Mouse (Mus musculus) kidney, embryonic 14.5 days (tissue): Measurements from ENCODE around the gene Bcl2l1. TPM values are rescaled to one million over a fixed set of nuclear protein-coding genes. Genes with fewer than 3 reads are reported as not detected.

ENCODE experiments used
- ATAC-seq: fragments of 200-750 bp; cut with Nextera tagmentation; 2 replicates; pipeline ENCODE4 v1.8.0; 2017; ENCODE audit warnings: moderate number of reproducible peaks, mild to moderate bottlenecking, moderate TSS enrichment, moderate library complexity; ENCODE audit not compliant: low FRiP score, low TSS enrichment
- H3K27ac ChIP-seq: fragments of 300-500 bp; sonication (generic); 2 replicates; pipeline ENCODE4 v1.5.1; 2014; ENCODE audit warnings: low read depth, mild to moderate bottlenecking, low read length, moderate library complexity, mixed read lengths
- H3K27me3 ChIP-seq: fragments of 300-500 bp; sonication (generic); 2 replicates; pipeline ENCODE4 v1.6.1; 2014; ENCODE audit warnings: mild to moderate bottlenecking, low read length; ENCODE audit not compliant: control insufficient read depth, insufficient read depth
- H3K36me3 ChIP-seq: fragments of 300-500 bp; sonication (generic); 2 replicates; pipeline ENCODE4 v1.6.1; 2014; ENCODE audit warnings: low read length, mixed read lengths; ENCODE audit not compliant: control insufficient read depth, insufficient read depth
- H3K4me1 ChIP-seq: fragments of 300-500 bp; sonication (generic); 2 replicates; pipeline ENCODE4 v1.6.1; 2014; ENCODE audit warnings: low read length, mixed read lengths; ENCODE audit not compliant: control insufficient read depth, insufficient read depth
- H3K4me2 ChIP-seq: fragments of 300-500 bp; sonication (generic); replicated peaks from 2 replicates; pipeline ENCODE4 v1.6.1; 2014; ENCODE audit warnings: low read depth, mild to moderate bottlenecking, low read length
- H3K4me3 ChIP-seq: fragments of 300-500 bp; sonication (generic); 2 replicates; pipeline ENCODE4 v1.5.1; 2014; ENCODE audit warnings: mild to moderate bottlenecking, low read length
- H3K9ac ChIP-seq: fragments of 300-500 bp; sonication (generic); 2 replicates; pipeline ENCODE4 v1.6.1; 2014; ENCODE audit warnings: low read depth, mild to moderate bottlenecking, low read length, moderate library complexity
- H3K9me3 ChIP-seq: fragments of 300-500 bp; sonication (generic); 2 replicates; pipeline ENCODE4 v1.6.1; 2016; ENCODE audit warnings: low read length; ENCODE audit not compliant: control insufficient read depth
- WGBS: fragments of 180-500 bp; shearing (Covaris S2); extraction: QIAGEN DNeasy Blood & Tissue Kit; methylation state at CpG from one replicate; pipeline ENCODE4 v1.1.7; 2014; 5-methylcytosine and 5-hydroxymethylcytosine counted together
- polyA plus RNA-seq: library from polyadenylated mRNA; unstranded; fragments of >200 nt; fragmentation: Nextera tagmentation; extraction: Ambion mirVana; gene quantifications from 2 replicates; pipeline ENCODE4 v1.2.1, GENCODE M21; 2014

Gene Bcl2l1
- polyA plus RNA-seq, 1 experiment from 2014 or later: 96.1 TPM

GRCm38 (mm10) chr2:152787136-152787535 is 44.4 kb downstream of the Bcl2l1 start:
- no peak overlapping the region for H3K4me2 ChIP-seq
- no peak for ATAC-seq
- peaks cover 22% of the 10 kb centered on the region; the same call in 1 of the 2 replicates for H3K4me1 ChIP-seq
- no peaks in the 10 kb centered on the region for H3K27me3 ChIP-seq
- no peak overlapping the region for H3K9ac ChIP-seq
- no peak overlapping the region for H3K27ac ChIP-seq
- 93% methylated on average over 2 of the region's 2 CpGs for WGBS
- no peaks in the 10 kb centered on the region for H3K9me3 ChIP-seq
- H3K4me3 ChIP-seq: no peak overlapping the region
- peaks cover 2% of the 10 kb centered on the region; the same call in 1 of the 2 replicates for H3K36me3 ChIP-seq

DNA sequence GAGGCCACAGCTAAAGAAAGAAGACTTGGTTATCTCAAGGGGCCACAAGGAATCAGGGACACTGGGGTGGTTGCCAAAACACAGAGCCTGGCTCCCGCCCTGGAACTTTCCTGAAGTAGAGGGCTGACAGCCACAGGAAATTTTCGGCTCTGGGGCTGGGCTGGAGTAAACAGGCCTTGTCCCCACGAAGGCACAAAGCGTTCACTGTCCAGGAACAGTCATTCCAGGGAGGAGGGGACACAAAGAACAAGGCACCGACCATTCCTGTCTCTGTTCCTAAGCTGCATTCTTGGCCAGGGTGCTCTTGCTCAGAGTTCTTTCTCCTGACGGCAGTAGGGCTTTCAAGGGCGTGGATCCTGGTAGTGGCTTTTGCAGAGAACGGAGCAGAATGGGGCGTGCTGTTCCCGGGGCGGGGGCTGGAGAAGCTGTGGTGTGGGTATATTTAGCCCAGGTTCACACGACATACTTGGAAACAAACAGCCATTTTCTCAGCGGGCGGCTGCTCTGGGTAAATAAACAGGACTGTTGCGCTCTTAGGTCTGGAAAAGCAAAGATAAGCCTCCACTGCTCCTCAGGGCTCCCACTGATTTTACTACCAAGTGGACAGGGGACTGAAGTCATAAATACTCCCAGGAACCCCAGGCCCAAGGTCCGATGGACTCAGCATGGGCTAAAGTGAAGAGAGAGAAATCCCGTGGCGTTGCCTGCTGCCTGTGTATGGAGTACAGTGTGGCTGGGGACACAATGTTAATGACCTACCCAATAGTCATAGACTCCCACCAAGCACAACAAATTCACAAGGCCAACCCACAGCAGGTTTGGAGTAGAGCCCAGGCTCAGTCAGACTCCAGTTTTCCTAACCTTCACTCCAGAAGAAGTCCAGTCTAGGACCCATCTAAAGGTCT is 45.8 kb downstream of the Bcl2l1 start:
- H3K4me2 ChIP-seq: no peak overlapping the region; the same call in 1 of the 2 replicates
- H3K4me3 ChIP-seq: no peak overlapping the region

DNA sequence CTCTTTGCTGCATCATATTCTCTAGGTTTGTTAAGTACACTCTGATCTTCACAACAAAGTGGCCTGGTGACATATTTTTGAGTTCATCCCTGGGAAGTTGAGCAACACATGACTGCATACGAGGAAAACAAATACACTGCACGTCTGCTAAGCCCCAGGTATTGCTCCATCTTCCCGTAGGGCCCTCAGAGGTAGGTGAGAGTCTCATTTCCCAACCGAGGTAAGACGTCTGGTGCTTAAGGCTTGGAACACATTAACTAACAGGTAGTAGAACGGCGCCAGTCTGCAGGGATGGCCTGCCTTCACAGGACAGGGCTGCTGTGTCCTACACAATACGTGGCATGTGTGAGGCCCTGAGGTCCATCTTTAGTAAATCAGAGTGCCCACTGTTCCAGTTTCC is 46.9 kb downstream of the Bcl2l1 start:
- H3K27ac ChIP-seq: no peak overlapping the region
- no peak for ATAC-seq

More for the DNA sequence above, 45.8 kb downstream of the Bcl2l1 start:
- WGBS: 47% methylated on average over 18 of the region's 18 CpGs
- Histone ChIP-seq H3K36me3 (peaks cover 17% of the 10 kb centered on the region), H3K27me3 (no peaks in the 10 kb centered on the region), H3K9ac (peak overlapping the region; percentile 28), H3K27ac (peak overlapping the region; percentile 64), H3K9me3 (no peaks in the 10 kb centered on the region), H3K4me1 (peaks cover 22% of the 10 kb centered on the region; the same call in 1 of the 2 replicates)
- ATAC-seq: peak; percentile 28; the same call in 1 of the 2 replicates

GRCm38 (mm10) chr2:152783241-152783640 is 48.3 kb downstream of the Bcl2l1 start:
- Histone ChIP-seq H3K4me2 (no peak overlapping the region), H3K36me3 (peaks cover 24% of the 10 kb centered on the region), H3K9ac (no peak overlapping the region), H3K4me3 (no peak overlapping the region), H3K9me3 (no peaks in the 10 kb centered on the region), H3K27me3 (no peaks in the 10 kb centered on the region), H3K4me1 (peaks cover 14% of the 10 kb centered on the region; the same call in 1 of the 2 replicates), H3K27ac (no peak overlapping the region)
- WGBS: 93% methylated on average over 5 of the region's 5 CpGs
- no peak for ATAC-seq

More for the DNA sequence above, 46.9 kb downstream of the Bcl2l1 start:
- no peak overlapping the region for H3K4me2 ChIP-seq
- no peak overlapping the region for H3K4me3 ChIP-seq
- H3K27me3 ChIP-seq: no peaks in the 10 kb centered on the region
- H3K4me1 ChIP-seq: peaks cover 18% of the 10 kb centered on the region; the same call in 1 of the 2 replicates
- 96% methylated on average over 8 of the region's 8 CpGs for WGBS
- H3K36me3 ChIP-seq: peaks cover 24% of the 10 kb centered on the region
- no peaks in the 10 kb centered on the region for H3K9me3 ChIP-seq
- H3K9ac ChIP-seq: no peak overlapping the region

- H3K4me3 ChIP-seq: no peak overlapping the region
- ATAC-seq: no peak
- H3K27ac ChIP-seq: no peak overlapping the region
- no peaks in the 10 kb centered on the region for H3K9me3 ChIP-seq
- H3K36me3 ChIP-seq: peaks cover 24% of the 10 kb centered on the region
- H3K9ac ChIP-seq: no peak overlapping the region
- no peak overlapping the region for H3K4me2 ChIP-seq
- H3K27me3 ChIP-seq: no peaks in the 10 kb centered on the region
- H3K4me1 ChIP-seq: peaks cover 14% of the 10 kb centered on the region; the same call in 1 of the 2 replicates
- WGBS: 86% methylated on average over 5 of the region's 5 CpGs
Observed at GRCm38 (mm10) chr2:152782656-152783055, 48.9 kb downstream of the Bcl2l1 start.

- ATAC-seq: no peak
- Histone ChIP-seq H3K27me3 (no peaks in the 10 kb centered on the region), H3K36me3 (peaks cover 24% of the 10 kb centered on the region), H3K4me2 (no peak overlapping the region), H3K9me3 (no peaks in the 10 kb centered on the region), H3K4me1 (peaks cover 13% of the 10 kb centered on the region; the same call in 1 of the 2 replicates), H3K9ac (peak overlapping the region; percentile 23; the same call in 1 of the 2 replicates), H3K27ac (no peak overlapping the region), H3K4me3 (no peak overlapping the region)
- 94% methylated on average over 3 of the region's 3 CpGs for WGBS
Observed at GRCm38 (mm10) chr2:152781031-152781711, 50.4 kb downstream of the Bcl2l1 start.

DNA sequence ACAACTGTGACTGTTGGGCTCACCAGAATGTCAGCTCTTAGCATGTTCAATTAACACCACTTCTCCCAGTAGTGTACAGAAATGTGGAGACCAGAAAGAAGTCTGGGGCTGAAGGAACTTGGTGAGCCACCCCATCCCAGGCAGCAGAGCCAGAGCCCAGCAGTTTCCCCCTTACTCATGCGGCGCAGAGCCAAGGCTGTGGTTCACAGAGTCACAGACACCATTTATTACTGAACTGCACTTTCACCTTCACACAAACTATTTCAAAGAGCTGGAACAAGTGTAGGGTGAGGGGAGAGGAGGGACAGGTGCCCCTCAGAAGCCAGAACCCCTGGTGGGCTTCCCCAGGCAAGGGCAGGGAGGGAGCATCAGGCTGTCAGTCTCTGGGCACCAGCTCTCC is 51.1 kb downstream of the Bcl2l1 start:
- H3K36me3 ChIP-seq: peaks cover 24% of the 10 kb centered on the region

GRCm38 (mm10) chr2:152777081-152777480 is 54.4 kb downstream of the Bcl2l1 start:
- Histone ChIP-seq H3K4me2 (no peak overlapping the region), H3K36me3 (peaks cover 21% of the 10 kb centered on the region), H3K4me1 (no peaks in the 10 kb centered on the region), H3K27ac (no peak overlapping the region), H3K4me3 (no peak overlapping the region), H3K9me3 (no peaks in the 10 kb centered on the region), H3K27me3 (no peaks in the 10 kb centered on the region), H3K9ac (no peak overlapping the region)
- WGBS: 86% methylated on average over 3 of the region's 3 CpGs
- no peak for ATAC-seq

More for the DNA sequence above, 51.1 kb downstream of the Bcl2l1 start:
- no peaks in the 10 kb centered on the region for H3K27me3 ChIP-seq
- H3K4me2 ChIP-seq: no peak overlapping the region
- H3K4me1 ChIP-seq: peaks cover 6% of the 10 kb centered on the region; the same call in 1 of the 2 replicates
- no peak overlapping the region for H3K4me3 ChIP-seq
- H3K9me3 ChIP-seq: no peaks in the 10 kb centered on the region
- ATAC-seq: no peak
- H3K9ac ChIP-seq: no peak overlapping the region
- WGBS: 87% methylated on average over 2 of the region's 2 CpGs
- no peak overlapping the region for H3K27ac ChIP-seq
